Mouse (Mus musculus): ENCODE measurements around the gene Zfp219.

GRCm38 (mm10) chr14:51983251-51983650 is 37.3 kb downstream of the Zfp219 start:
- no peak for TF ChIP-seq POLR2A (IDR thresholded peaks at IDR 0.05; ENCODE audit: insufficient read length, low read depth)
- no peak for TF ChIP-seq USF1 (IDR thresholded peaks at IDR 0.05; ENCODE audit: low read depth)
- TF ChIP-seq E2F4 (IDR thresholded peaks at IDR 0.05; ENCODE audit: insufficient read depth): no peak
- no peak for TF ChIP-seq MYOG (IDR thresholded peaks at IDR 0.05; ENCODE audit: control insufficient read depth in 1 of 3, insufficient read depth in 1 of 3, insufficient read length in 2 of 3, low read depth in 2 of 3)
- TF ChIP-seq POLR2AphosphoS2 (IDR thresholded peaks at IDR 0.05; ENCODE audit: insufficient read length, low read depth): no peak
- TF ChIP-seq SRF (IDR thresholded peaks at IDR 0.05; ENCODE audit: control insufficient read depth, insufficient read length, low read depth): no peak
- no peak for TF ChIP-seq CEBPB (IDR thresholded peaks at IDR 0.05; ENCODE audit: insufficient read depth, poor library complexity, severe bottlenecking)
- TF ChIP-seq MAX (IDR thresholded peaks at IDR 0.05; ENCODE audit: low read depth): no peak
- no peak for TF ChIP-seq MYOD1 (IDR thresholded peaks at IDR 0.05; ENCODE audit: control insufficient read depth in 1 of 3, insufficient read length in 2 of 3, low read depth in 2 of 3)
- TF ChIP-seq TCF12 (IDR thresholded peaks at IDR 0.05; ENCODE audit: insufficient read depth, poor library complexity, severe bottlenecking): no peak
- TF ChIP-seq TCF3 (IDR thresholded peaks at IDR 0.05; ENCODE audit: insufficient read length, low read depth): no peak
